Mouse (Mus musculus): ENCODE results near the gene Magi1.

DNA sequence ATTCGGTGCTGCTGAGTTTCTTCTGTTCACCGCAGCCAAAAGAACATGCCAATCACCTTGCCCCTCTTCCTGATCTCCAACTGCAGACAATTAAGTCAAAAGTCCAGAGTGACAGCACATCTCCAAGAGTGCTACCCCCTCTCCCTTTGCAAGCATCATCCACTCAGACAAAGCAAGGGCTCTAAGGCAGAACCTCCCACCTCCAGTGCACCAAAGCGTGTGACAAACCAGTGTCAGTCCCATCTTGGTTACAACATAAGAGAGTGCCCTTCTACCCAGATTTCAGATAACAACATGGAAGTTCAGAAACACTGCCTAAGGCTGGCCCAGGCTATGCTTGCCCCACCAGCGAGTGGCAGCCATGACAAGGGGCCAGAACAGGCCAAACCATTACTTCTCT, 554.9 kb downstream of the Magi1 start:
- TF ChIP-seq CTCF (IDR thresholded peaks at IDR 0.05; ENCODE audit: low read depth, low read length) (no peak), POLR2A (IDR thresholded peaks at IDR 0.05; ENCODE audit: borderline replicate concordance, low read depth, low read length) (no peak)

Data from bone marrow macrophage, adult 2 months (primary cell).